Mouse (Mus musculus) left cerebral cortex, postnatal 25 days (tissue): ENCODE measurements around the gene BC067074. TPM values are rescaled to one million over a fixed set of nuclear protein-coding genes. Genes with fewer than 3 reads are reported as not detected.

Experiments used
- DNase-seq, 2 experiments: peaks; one replicate each; pipeline ENCODE4 v3.0.0; 2022; ENCODE audit warnings: low spot score in 2 of 2, mixed read lengths in 1 of 2
- intact Hi-C: fragments of 180-260 bp; cut with DNase I; formaldehyde crosslinking; loops from one replicate; pipeline ENCODE4 v1.15.1; 2025
- total RNA-seq, 2 experiments: library from RNA; stranded (reverse); gene quantifications; 2 replicates each; pipeline ENCODE4 v1.2.3; 2021

The BC067074 gene
- total RNA-seq, 2 experiments from 2014 or later: 0.85 to 1.2 TPM

DNA sequence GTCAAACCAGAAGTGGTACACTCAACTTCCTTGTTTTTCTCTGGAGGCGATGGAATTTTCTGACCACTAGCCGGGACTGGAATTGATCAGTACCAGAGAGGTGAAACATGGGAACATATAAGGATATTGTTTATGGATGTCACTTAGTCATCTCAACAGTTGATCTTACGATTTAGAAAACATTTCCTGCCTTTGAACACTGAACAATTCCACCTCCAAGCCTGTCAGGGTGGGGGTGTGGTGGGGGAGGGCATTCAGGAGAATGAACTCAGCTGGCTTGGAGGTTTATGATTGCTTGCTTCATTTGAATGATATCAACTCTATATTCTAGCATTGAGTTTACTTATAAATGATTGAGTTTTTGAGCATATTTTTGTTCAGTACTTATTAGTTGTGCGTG lies 13.6 kb downstream of the BC067074 start:
- intact Hi-C loops: no loop called here

DNA sequence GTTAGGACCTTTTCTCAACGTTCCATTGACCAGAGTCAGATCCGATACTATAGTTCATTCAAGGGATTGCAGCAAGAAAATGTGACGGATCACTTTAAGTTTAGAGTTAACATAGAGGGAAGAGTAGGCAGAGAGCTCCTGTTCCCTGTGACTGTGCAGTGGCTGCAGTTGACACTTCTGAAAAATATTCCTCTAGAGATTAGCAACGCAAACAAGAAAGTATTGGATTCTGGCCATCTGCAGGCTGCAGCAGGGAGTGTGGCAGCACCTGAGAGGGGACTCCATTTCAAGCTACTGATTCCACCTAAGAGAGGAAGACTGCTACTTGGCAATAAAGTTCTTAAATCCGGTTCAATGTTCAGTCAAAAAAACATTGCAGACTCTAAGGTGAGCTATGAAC lies 26.6 kb downstream of the BC067074 start:
- intact Hi-C loops: loop anchor here (5.0 kb wide), 1 partner anchor 47 kb away; no protein-coding TSS in a partner anchor
- no peak for DNase-seq

More for the DNA sequence above, 13.6 kb downstream of the BC067074 start:
- no peak for DNase-seq

- intact Hi-C loops: loop anchor here (1.0 to 5.0 kb wide), 3 partner anchors 296 to 545 kb away; partner anchors contain the start of gene Snx18
- peak; percentile 55 to 74 for DNase-seq
These were observed 29.0 kb downstream of the BC067074 start for GRCm38 (mm10) chr13:113321972-113322371.

- intact Hi-C loops: loop anchor here (5.0 kb wide), 1 partner anchor 543 kb away; no protein-coding TSS in a partner anchor
- DNase-seq: peak in 1 of 2 experiments; percentile 26
These were observed 31.3 kb downstream of the BC067074 start for GRCm38 (mm10) chr13:113324241-113324640.

- intact Hi-C loops: no loop called here
- no peak for DNase-seq
These were observed 32.7 kb downstream of the BC067074 start for GRCm38 (mm10) chr13:113325678-113326077.

DNA sequence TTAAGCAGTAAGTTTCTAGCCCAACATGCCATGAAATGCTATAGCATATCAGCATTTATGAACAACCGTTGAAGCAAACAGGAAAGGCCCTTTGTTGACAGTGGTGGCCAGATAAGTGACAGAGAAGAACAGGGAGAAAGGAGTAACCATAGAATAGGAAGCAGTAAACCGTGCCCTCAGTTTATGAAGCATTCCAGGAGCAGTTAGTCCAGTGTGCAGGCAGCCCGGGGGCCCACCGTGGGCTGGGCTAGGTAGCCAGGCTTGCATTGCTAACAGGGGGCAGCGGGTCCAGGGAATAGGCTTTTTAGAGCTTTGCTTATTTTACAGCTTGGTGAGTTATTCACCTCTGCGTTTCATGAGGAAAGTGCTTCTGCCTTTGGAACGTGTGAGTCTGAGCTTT lies 39.3 kb downstream of the BC067074 start:
- no peak for DNase-seq
- intact Hi-C loops: no loop called here

DNA sequence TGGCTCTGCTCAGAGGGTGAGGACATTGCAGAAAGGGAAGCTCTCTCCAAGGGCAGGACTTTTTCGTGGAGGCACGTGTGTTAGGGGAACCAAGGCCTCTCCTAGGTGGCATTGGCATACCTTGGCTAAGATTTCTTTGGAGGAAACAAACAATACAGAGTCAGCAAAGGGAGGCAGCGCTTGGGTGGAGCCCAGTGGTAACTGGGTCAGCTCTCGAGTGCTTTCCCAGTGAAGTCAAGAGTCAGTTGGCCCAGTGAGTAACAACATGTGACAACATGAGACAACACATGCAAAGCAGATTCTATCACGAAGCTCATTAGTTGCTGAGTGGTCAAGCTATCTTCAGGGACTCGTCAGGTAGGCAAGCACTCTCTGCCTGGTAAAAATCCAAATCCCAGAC lies 40.4 kb downstream of the BC067074 start:
- intact Hi-C loops: no loop called here
- no peak for DNase-seq

GRCm38 (mm10) chr13:113333931-113334330 lies 41.0 kb downstream of the BC067074 start:
- intact Hi-C loops: no loop called here
- peak; percentile 13 to 20 for DNase-seq

DNA sequence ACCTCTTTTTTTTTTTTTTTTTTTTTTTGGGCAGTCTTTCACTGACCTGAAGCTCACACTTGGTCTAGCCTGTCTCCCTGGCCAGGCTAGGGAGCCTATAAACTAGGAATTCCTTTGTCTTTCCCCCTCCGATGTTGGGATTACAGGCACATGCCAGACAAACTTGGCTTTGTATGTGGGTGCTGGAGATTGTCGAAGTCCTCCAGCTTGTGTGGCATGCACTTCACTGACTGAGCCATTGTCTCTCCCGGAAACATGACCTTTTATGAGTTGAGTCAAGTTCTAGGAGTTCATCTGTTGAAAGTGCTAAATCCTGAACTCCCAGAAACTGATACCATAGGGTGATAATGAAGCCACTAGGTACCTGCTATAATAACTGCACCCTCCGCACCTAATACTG lies 41.8 kb downstream of the BC067074 start:
- intact Hi-C loops: no loop called here
- no peak for DNase-seq

DNA sequence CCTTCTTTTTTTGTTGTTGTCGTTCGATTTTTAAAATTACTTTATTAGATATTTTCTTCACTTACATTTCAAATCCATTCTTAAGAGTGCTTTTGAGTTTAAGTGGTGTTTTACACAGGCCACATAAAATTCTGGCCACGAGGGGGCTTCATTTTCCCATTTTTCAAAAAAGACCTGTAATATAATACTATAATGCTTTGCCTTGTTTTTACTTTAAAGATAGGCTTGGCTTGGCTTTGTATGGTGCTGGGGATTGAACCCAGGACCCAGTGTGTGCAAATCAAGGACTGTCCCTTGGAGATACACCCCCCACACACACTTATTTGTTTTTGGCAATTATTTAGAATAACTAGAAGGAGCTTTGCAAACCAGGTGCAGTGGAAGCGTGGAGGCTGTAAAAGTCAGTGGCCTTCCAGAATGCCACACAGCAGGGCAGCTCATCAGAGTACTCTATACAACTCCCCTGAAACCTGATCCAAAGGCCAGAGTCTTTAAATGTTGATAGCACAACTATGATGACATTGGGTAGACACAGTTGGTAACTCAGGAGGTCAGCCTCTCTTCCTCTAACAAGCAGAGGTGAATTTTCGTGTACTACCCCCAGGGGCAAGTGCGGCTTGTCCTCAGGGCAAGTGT lies 44.4 kb downstream of the BC067074 start:
- intact Hi-C loops: loop anchor here (1.0 kb wide), 1 partner anchor 281 kb away; the partner anchor contains the start of gene Snx18
- DNase-seq: peak; percentile 70 to 78

GRCm38 (mm10) chr13:113340644-113341043 lies 47.7 kb downstream of the BC067074 start:
- intact Hi-C loops: no loop called here
- no peak for DNase-seq

- DNase-seq: no peak
- intact Hi-C loops: no loop called here
These were observed 48.2 kb downstream of the BC067074 start for GRCm38 (mm10) chr13:113341161-113341560.

GRCm38 (mm10) chr13:113342355-113342919 lies 49.5 kb downstream of the BC067074 start:
- DNase-seq: no peak
- intact Hi-C loops: no loop called here

- DNase-seq: no peak
- intact Hi-C loops: no loop called here
These were observed 57.9 kb downstream of the BC067074 start for GRCm38 (mm10) chr13:113350743-113351430.

DNA sequence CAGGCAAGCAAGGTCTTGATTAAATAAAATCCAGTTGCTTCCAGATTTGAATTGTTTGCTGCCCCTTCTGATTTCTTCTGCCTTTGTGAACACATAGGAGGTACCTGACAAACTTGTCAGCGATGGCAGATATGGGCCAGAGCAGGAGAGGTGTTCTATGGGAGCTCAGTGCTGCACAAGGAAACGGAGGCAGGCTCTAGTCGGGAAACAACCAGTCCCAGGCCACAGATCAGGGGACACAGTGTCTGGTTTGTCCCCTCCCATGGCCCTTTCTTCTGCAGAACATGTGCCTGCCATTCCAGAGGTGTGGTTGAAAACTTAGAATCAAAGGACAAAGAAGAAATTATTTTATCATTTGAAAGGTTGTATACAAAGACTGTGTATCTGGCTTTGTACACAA lies 60.6 kb downstream of the BC067074 start:
- intact Hi-C loops: no loop called here
- DNase-seq: no peak

GRCm38 (mm10) chr13:113353955-113354354 lies 61.0 kb downstream of the BC067074 start:
- DNase-seq: no peak
- intact Hi-C loops: no loop called here

GRCm38 (mm10) chr13:113355022-113355421 lies 62.1 kb downstream of the BC067074 start:
- DNase-seq: no peak
- intact Hi-C loops: no loop called here

GRCm38 (mm10) chr13:113357438-113358144 lies 64.6 kb downstream of the BC067074 start:
- intact Hi-C loops: no loop called here
- DNase-seq: no peak

DNA sequence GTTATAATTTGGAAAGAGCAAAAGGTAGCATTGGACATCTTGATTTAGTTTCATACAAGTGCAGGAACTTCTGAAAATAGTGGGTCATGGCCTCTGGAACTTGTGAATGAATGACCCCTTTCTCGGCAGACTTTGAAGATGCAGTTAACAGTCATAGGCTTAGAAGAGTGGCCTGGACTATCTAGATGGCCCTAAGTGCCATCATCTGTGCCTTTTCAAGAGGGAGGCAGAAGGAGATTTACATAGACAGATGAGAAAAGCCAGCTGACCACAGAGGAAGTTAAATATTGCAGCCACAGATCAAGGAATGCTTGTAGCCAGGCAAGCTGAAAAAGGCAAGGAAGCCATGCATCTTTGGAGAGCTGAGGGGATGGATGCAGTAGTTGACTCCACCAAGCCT lies 66.7 kb downstream of the BC067074 start:
- intact Hi-C loops: no loop called here
- no peak for DNase-seq

DNA sequence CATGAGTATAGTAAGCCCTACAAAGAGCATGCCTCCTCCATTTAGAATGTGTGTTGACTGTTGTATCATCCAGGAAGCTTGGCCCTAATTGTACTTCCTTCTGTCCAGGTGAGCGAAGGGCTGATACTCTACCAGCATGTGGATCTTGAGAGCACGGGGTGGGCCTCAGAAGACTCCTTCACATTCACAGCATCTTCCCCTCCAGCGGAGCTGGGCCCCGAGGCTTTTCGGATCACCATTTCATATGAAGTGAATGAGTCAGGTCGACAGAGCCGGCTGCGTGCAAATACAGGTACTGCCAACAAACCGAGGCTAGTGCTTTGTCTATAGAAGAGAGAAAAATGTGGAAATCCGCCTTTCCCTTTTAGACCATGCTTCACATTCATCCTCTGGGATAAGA lies 73.0 kb downstream of the BC067074 start:
- intact Hi-C loops: no loop called here
- no peak for DNase-seq
